Mouse (Mus musculus) cerebellum, adult 11 months (tissue): ENCODE measurements around the gene 4931414P19Rik.
A peak's percentile ranks its signal among the peaks of the same experiment; 100 is the strongest.
"Not testable (repeated sequence)": the region's sequence is repeated elsewhere in the genome, so short reads cannot be mapped to it uniquely, and the experiment has no call there.

ENCODE experiments used
- DNase-seq: peaks from one replicate; pipeline ENCODE4 v3.0.0; 2022

4931414P19Rik gene

GRCm38 (mm10) chr14:54624976-54625375 lies 19.2 kb upstream of the 4931414P19Rik start:
- DNase-seq = no peak

GRCm38 (mm10) chr14:54623334-54623733 lies 17.5 kb upstream of the 4931414P19Rik start:
- no peak for DNase-seq

GRCm38 (mm10) chr14:54621133-54621532 lies 15.3 kb upstream of the 4931414P19Rik start, which contains the start of gene Psmb11:
Psmb11 (plus strand) TSS chr14:54621433.
- no peak for DNase-seq

GRCm38 (mm10) chr14:54617897-54618365 lies 12.1 kb upstream of the 4931414P19Rik start, which contains the start of gene Psmb5:
Psmb5 (minus strand) TSS chr14:54618022.
- peak; percentile 88 for DNase-seq

GRCm38 (mm10) chr14:54617152-54617896 lies 11.5 kb upstream of the 4931414P19Rik start:
- DNase-seq = no peak

GRCm38 (mm10) chr14:54616226-54616825 lies 10.5 kb upstream of the 4931414P19Rik start:
- no peak for DNase-seq

GRCm38 (mm10) chr14:54614130-54614529 lies 8.3 kb upstream of the 4931414P19Rik start:
- not testable (repeated sequence) for DNase-seq

- no peak for DNase-seq
Observed at GRCm38 (mm10) chr14:54610648-54611047, 4.9 kb upstream of the 4931414P19Rik start.

GRCm38 (mm10) chr14:54609962-54610361 lies 4.2 kb upstream of the 4931414P19Rik start:
- DNase-seq = no peak

- no peak for DNase-seq
Observed at GRCm38 (mm10) chr14:54609245-54609644, 3.5 kb upstream of the 4931414P19Rik start.

GRCm38 (mm10) chr14:54607226-54607625 lies 1.4 kb upstream of the 4931414P19Rik start:
- DNase-seq = no peak

GRCm38 (mm10) chr14:54603686-54604085 lies 2.1 kb downstream of the 4931414P19Rik start:
- DNase-seq = peak; percentile 30

- DNase-seq = peak; percentile 96
Observed at GRCm38 (mm10) chr14:54603038-54603654, 2.6 kb downstream of the 4931414P19Rik start.

GRCm38 (mm10) chr14:54602613-54603012 lies 3.2 kb downstream of the 4931414P19Rik start:
- DNase-seq = peak; percentile 29

GRCm38 (mm10) chr14:54601601-54602000 lies 4.2 kb downstream of the 4931414P19Rik start:
- no peak for DNase-seq

GRCm38 (mm10) chr14:54597084-54597483 lies 8.7 kb downstream of the 4931414P19Rik start:
- DNase-seq = no peak

- DNase-seq = no peak
Observed at GRCm38 (mm10) chr14:54594631-54595414, 11.0 kb downstream of the 4931414P19Rik start.

- DNase-seq = no peak
Observed at GRCm38 (mm10) chr14:54594055-54594454, 11.7 kb downstream of the 4931414P19Rik start.

GRCm38 (mm10) chr14:54592319-54592934 lies 13.4 kb downstream of the 4931414P19Rik start:
- DNase-seq = no peak

GRCm38 (mm10) chr14:54591056-54591455 lies 14.7 kb downstream of the 4931414P19Rik start:
- no peak for DNase-seq

- peak; percentile 49 for DNase-seq
Observed at GRCm38 (mm10) chr14:54583681-54584338, 22.0 kb downstream of the 4931414P19Rik start.

- no peak for DNase-seq
Observed at GRCm38 (mm10) chr14:54582536-54582935, 23.3 kb downstream of the 4931414P19Rik start.
